Mouse (Mus musculus) left cerebral cortex, postnatal 4 days (tissue): ENCODE measurements at regions not wholly inside any gene's neighbourhood (a gene's known extent, or its start where the extent isn't known, plus 50 kb on each side); places are given as distances from the start of the nearest gene placed in this dataset.
A peak's percentile ranks its signal among the peaks of the same experiment; 100 is the strongest.

Source experiments
- DNase-seq: peaks from one replicate; pipeline ENCODE4 v3.0.0-alpha.2; 2022
- intact Hi-C: fragments of 180-260 bp; cut with DNase I; formaldehyde crosslinking; loops from one replicate; pipeline ENCODE4 v1.15.1; 2025

- intact Hi-C loops, result no loop called here
- no peak for DNase-seq
Measured at GRCm38 (mm10) chr1:128685467-128686137, 93.5 kb upstream of the Cxcr4 start.

DNA sequence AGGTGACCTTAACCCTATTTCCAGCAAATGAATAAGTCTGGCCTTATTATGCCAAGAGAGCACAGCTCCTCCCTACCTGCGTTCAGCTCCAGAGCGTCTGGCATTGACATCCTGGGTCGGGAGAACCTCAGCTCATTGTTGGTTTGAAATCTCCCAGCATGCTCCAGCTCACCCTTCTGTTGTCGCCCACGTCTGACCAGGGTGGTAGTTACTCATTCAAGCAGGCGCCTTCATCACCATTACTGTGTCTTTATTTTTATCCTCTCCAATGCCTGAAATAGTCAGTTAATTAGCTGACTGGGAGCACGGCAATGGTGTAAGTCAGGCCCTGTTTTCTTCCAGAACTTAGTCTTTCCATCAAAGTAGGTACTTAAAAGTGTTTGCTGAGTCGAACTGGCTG, 90.8 kb upstream of the Cxcr4 start:
- intact Hi-C loops, result no loop called here
- no peak for DNase-seq

- intact Hi-C loops, result no loop called here
- DNase-seq, result no peak
Measured at GRCm38 (mm10) chr1:128681261-128681660, 89.2 kb upstream of the Cxcr4 start.

DNA sequence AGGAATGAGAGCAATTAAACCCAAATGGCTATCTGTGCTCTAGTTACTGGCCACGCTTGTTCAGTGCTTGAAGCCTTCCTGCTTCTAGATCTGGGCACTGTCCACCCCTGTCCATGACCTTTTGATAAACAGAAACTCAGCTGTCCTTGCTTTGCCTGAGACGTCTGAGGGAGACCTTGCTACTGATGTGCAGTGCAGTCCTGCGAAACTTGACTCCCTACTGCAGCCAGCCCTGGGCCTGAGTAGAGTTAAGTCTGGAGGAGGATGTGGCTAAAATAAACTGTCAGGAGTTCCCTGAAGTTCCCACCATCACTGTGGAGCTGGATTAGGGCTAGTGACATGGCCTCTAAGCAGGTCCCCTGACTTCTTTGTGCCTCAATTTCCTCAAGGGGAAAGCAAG, 88.4 kb upstream of the Cxcr4 start:
- intact Hi-C loops, result no loop called here
- no peak for DNase-seq

DNA sequence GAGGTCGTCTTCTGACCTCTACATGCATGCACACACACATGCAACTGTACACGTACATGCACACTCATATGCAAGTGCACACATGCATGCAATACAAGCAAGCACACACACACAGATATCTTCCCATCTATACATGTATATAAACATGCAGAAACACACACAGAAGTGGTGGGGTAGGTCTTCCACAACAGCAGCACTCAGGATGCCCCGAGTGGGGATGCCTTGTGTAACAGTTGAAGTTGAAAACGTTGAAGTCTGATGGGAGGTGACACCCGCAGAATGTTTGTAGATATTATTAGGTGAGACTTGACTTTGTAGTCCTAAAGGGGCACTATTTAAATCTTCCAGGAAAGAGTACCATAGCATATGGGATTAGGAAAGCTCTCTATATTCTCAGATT, 87.9 kb upstream of the Cxcr4 start:
- intact Hi-C loops, result no loop called here
- DNase-seq, result no peak

- intact Hi-C loops, result no loop called here
- DNase-seq, result no peak
Measured at GRCm38 (mm10) chr1:128679005-128679980, 87.2 kb upstream of the Cxcr4 start.

DNA sequence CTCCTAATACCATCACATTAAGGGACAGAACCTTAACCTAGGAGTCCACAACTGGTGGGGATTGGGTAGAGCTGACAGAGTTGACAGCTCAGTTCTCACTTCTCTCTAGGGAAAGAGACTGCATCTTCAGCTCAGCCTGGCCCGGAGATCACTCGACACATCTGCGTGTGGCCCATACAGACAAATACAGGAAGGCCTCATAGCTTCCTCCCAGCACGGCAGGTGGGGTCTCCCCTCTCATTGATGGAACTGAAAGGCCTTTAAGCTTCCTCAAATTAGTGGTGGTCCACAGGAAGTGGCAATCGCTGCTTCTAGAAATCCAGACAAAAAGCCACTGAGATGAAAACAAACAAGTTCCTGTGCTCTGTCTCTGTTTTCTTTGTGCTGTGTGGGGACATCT, 83.4 kb upstream of the Cxcr4 start:
- intact Hi-C loops, result no loop called here

DNA sequence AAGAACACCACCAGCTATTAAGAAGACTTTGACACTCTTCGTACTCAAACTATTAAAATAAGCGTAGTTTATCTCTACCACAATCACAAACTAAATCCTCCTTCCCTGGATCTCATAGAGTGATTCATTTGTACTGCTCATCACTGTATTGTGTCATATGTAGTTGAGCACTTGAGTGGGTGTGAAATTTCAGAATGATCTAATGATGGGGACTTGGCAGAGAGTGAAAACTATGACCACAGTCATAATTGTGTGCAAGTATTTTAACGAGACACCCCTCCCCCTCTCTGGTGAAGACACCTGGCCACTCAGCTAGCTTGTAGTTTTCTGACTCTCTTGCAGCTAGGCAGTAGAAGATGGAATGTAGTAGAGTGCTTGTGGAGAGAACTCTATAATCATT, 80.2 kb upstream of the Cxcr4 start:
- intact Hi-C loops, result no loop called here
- DNase-seq, result no peak

More for the DNA sequence above, 83.4 kb upstream of the Cxcr4 start:
- no peak for DNase-seq

- intact Hi-C loops, result no loop called here
- no peak for DNase-seq
Measured at GRCm38 (mm10) chr1:128671495-128671894, 79.4 kb upstream of the Cxcr4 start.

GRCm38 (mm10) chr1:128671016-128671415, 78.9 kb upstream of the Cxcr4 start:
- intact Hi-C loops, result no loop called here
- no peak for DNase-seq

DNA sequence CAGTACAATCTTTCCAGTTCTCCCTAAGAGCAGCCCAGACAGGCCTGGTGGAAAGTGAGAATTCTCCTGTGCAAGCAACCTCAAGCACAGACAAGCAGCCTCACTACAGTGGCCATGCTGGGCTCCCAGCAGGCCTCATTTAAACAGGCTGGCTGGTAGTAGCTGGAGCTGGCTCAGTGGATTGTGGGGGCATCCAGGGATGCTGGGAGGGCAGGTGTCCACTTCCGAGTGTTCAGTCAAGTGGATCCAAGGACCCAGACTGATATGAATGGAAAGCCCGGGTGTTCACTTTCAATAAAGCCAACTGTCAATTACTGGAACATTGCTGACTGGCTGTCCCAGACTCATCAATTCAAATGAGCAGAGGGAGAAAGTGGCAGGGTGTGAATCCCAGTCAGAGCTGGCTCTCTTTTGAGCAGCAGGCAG, 77.2 kb upstream of the Cxcr4 start:
- intact Hi-C loops, result no loop called here
- DNase-seq, result peak; percentile 74

DNA sequence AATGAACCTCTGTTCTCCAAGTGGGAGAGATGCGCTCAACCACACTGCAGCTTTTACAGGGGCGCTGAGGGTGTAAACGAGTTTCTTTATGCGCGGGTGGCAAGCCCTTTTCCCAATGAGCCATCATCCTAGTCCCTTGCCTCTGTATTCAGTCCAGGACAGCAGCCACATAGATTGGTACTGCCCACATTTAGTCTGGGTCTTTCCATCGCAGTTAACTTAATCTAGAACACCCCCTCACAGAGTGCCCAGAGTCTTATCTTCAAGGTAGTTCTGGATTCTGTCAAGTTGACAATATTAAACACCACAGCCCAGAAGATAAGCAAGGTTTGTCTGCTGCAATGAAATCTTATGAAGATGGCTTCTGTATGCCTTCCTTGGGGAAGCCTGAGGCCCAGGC, 76.6 kb upstream of the Cxcr4 start:
- DNase-seq, result no peak
- intact Hi-C loops, result no loop called here

- DNase-seq, result no peak
- intact Hi-C loops, result no loop called here
Measured at GRCm38 (mm10) chr1:128667121-128667762, 75.1 kb upstream of the Cxcr4 start.

DNA sequence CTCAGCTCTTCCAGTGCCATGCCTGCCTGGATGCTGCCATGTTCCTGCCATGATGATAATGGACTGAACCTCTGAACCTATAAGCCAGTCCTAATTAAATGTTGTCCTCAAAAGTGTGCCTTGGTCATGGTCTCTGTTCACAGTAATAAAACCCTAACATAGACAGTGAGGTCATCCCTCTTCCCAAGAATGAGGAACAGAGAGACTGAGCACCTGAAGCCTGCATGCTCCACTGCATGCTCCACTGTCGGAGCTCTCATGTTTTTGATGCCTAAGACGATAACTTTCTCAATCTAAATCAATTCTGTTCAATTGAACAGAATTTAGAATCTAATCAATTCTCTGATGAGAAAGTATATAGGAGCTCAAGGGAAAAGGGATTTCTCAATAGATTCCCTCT, 71.1 kb upstream of the Cxcr4 start:
- intact Hi-C loops, result no loop called here
- DNase-seq, result no peak

DNA sequence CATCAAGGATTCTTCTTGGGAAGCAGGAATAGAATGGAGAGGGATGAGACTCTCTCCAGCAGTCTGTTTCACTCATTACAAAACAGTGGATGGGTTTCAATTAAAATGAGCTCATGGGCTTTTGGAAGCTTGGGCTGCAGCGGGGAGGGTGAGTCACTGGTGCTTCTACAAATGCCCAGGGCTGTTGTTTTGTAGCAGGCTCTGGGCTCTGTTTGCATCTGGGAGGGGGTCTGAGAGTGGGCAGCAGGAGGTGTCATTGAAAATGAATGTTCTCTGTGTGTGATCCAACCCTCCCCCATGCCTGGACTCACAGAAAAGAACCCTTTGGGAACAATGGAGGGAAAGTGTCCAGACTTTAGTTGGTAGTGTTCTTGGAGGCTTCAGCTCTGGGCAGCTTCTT, 67.8 kb upstream of the Cxcr4 start:
- intact Hi-C loops, result no loop called here
- DNase-seq, result peak; percentile 14

DNA sequence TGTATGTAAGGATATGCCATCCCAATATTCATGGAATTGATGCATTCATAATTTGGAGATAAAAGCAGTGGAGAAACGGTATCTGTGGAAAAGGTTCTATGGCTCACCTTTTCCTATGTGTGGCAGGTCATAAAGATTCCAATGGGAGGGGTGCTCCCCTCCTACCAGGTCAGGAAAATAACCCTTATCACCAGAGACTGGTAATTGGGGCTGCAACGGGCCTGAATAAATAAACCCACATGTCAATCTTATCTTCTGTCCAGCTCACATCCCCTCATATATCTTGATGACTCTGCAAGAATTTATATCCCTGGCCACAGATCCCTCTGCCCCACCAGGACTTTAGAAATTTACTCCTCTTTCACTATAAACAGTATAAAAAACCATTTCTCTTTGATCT, 66.7 kb upstream of the Cxcr4 start:
- intact Hi-C loops, result no loop called here
- no peak for DNase-seq

DNA sequence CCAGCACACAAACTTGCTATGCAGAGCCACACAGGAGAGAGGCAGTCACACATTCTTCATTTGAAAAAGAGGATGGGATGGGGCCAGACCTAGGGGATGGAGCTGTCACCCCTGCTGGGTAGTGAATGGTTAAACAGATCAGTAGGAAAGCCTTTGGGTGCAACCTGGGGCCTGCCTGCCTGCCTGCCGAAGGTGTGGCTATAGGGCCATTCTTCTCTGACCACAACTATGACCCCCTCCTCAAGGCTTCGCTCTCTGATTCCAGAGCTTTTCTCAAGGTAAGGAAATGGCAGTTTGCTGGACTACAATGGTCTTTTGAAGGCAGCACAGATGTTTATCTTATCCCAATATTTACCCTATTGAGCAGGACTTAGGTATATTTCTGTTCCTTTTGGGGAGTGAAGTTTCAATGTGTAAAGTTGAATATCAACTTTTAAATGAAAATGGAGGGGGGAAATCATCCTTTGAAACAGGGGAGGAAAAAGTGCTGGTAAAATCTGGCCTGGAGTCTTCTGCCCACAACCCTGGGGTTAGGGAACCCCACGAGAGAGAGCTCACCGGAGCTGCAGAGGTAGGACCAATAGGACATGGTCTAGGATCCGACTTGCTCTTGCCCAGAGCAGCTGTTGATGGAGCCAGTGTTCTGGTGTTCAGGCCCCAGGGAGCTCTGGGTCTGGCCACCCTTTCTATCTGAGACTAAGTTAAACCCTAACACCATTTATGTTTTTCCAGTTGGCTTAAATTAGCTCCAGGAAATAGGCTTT, 62.2 kb upstream of the Cxcr4 start:
- intact Hi-C loops, result no loop called here
- no peak for DNase-seq

- intact Hi-C loops, result no loop called here
- no peak for DNase-seq
Measured at GRCm38 (mm10) chr1:128650596-128650995, 58.5 kb upstream of the Cxcr4 start.

DNA sequence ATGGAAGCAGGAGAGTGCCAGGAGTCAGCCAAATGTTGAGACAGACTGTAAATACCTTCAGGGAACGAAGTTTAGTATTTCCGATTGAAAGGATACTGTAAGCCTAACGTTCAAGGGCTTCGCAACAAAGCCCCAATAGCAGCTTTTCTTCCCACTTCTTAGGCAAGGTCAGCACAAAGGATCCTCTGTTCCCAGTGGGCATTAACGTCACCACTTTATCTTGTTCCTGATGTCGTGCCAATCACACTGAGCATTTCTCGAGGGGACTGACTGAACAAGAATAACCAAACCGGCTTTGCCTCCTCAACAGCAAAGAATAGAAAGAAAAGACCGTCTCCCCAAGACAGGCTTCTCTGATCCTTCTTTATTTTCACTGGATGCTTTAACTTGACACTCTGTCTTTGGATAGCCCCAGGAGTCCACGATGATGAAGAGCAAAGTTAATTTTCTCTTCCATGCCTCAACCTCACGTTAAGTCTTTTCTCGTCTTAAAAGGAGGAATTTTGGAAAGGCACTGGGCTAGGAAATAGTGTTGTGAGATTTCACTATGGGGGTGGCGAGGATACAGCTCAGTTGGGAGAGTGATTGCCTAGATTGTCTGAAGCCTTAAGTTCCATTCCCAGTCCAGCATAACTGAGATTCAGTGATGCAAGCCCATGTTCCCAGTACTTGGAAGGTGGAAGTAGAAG, 57.5 kb upstream of the Cxcr4 start:
- intact Hi-C loops, result no loop called here
- no peak for DNase-seq

- DNase-seq, result no peak
- intact Hi-C loops, result no loop called here
Measured at GRCm38 (mm10) chr1:128643316-128643776, 51.3 kb upstream of the Cxcr4 start.
